Mouse (Mus musculus) neural tube, embryonic 13.5 days (tissue): ENCODE results near the gene Zscan4e. TPM values are rescaled to one million over a fixed set of nuclear protein-coding genes. Genes with fewer than 3 reads are reported as not detected.
"Not testable (repeated sequence)": the region's sequence is repeated elsewhere in the genome, so short reads cannot be mapped to it uniquely, and the experiment has no call there.

Experiments
- ATAC-seq: fragments of 200-750 bp; cut with Nextera tagmentation; 2 replicates; pipeline ENCODE4 v1.8.0; 2017; ENCODE audit warnings: low read depth, mild to moderate bottlenecking, moderate TSS enrichment, moderate library complexity
- H3K27ac ChIP-seq: fragments of 300-500 bp; sonication (generic); replicated peaks from 2 replicates; pipeline ENCODE4 v1.5.1; 2015; ENCODE audit warnings: moderate library complexity, mild to moderate bottlenecking, inconsistent platforms
- H3K27me3 ChIP-seq: fragments of 300-500 bp; sonication (generic); 2 replicates; pipeline ENCODE4 v1.6.1; 2015; ENCODE audit warnings: mild to moderate bottlenecking, inconsistent platforms
- H3K36me3 ChIP-seq: fragments of 300-500 bp; sonication (generic); 2 replicates; pipeline ENCODE4 v1.6.1; 2015; ENCODE audit warnings: mild to moderate bottlenecking, inconsistent platforms
- H3K4me1 ChIP-seq: fragments of 300-500 bp; sonication (generic); replicated peaks from 2 replicates; pipeline ENCODE4 v1.6.1; 2015; ENCODE audit warnings: inconsistent platforms
- H3K4me2 ChIP-seq: fragments of 300-500 bp; sonication (generic); 2 replicates; pipeline ENCODE4 v1.6.1; 2015; ENCODE audit warnings: inconsistent platforms, mild to moderate bottlenecking, moderate library complexity
- H3K4me3 ChIP-seq: fragments of 300-500 bp; sonication (generic); 2 replicates; pipeline ENCODE4 v1.5.1; 2015; ENCODE audit warnings: mild to moderate bottlenecking, inconsistent platforms
- H3K9ac ChIP-seq: fragments of 300-500 bp; sonication (generic); 2 replicates; pipeline ENCODE4 v1.6.1; 2015; ENCODE audit warnings: moderate library complexity, mild to moderate bottlenecking, inconsistent platforms
- H3K9me3 ChIP-seq: fragments of 300-500 bp; sonication (generic); 2 replicates; pipeline ENCODE4 v1.6.1; 2016; ENCODE audit warnings: inconsistent platforms
- microRNA-seq: library from miRNA; unstranded; fragments of <30 nt; microRNA quantifications from one replicate; pipeline ENCODE4, GENCODE M21; 2016
- polyA plus RNA-seq: library from polyadenylated mRNA; unstranded; fragments of >200 nt; fragmentation: Nextera tagmentation; extraction: Ambion mirVana; gene quantifications from 2 replicates; pipeline ENCODE4 v1.2.1, GENCODE M21; 2015

The Zscan4e gene
- polyA plus RNA-seq: not detected in 2 replicates

- not testable (repeated sequence) for ATAC-seq, H3K4me2 ChIP-seq, H3K4me1 ChIP-seq, H3K27ac ChIP-seq, H3K9me3 ChIP-seq, H3K36me3 ChIP-seq, H3K9ac ChIP-seq, H3K4me3 ChIP-seq, H3K27me3 ChIP-seq
Measured at GRCm38 (mm10) chr7:11310582-11310981, at the start of gene Zscan4e. TSS of gene Zscan4e (minus strand) at chr7:11310682.

Small RNA genes lying within 50 kb of the gene (microRNA-seq; reads per million reads assigned to microRNA genes)
- gene Gm23087 (not detected), gene Gm26248 (not detected)

Other genes with a start within 250 kb of the Zscan4e start
- gene Zscan4-ps1, start 241.0 kb downstream of the Zscan4e start, polyA plus RNA-seq: not detected in 2 replicates
- gene Zscan4d, start 144.5 kb downstream of the Zscan4e start, polyA plus RNA-seq: not detected in 2 replicates
- not detected in 2 replicates for gene Zscan4f, start 87.2 kb upstream of the Zscan4e start, polyA plus RNA-seq
- gene Zscan4-ps2, start 203.6 kb upstream of the Zscan4e start, polyA plus RNA-seq: not detected in 2 replicates